Mouse (Mus musculus): ENCODE measurements around the gene Hs3st3a1. TPM values are rescaled to one million over a fixed set of nuclear protein-coding genes. Genes with fewer than 3 reads are reported as not detected.

The Hs3st3a1 gene
- polyA plus RNA-seq, 1 experiment from 2014 or later: 2.6 TPM

DNA sequence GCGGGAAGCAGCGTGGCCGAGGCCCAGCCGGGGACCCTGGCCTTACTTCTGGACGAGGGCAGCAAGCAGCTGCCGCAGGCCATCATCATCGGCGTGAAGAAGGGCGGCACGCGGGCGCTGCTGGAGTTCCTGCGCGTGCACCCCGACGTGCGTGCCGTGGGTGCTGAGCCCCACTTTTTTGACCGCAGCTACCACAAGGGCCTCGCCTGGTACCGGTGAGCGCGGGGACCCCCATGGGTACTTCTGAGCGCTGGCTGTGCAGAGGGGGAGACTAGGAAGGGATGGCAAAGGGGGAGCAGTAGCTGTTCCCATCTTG is 1.2 kb downstream of the Hs3st3a1 start, which contains the start of gene F930015N05Rik:
Gene F930015N05Rik (minus strand): TSS at position 242 of the 316 bp plus-strand sequence.
- 0% methylated on average over 24 of the region's 24 CpGs for WGBS
- H3K9ac ChIP-seq (replicated peaks; ENCODE audit: low read length): peak within 1 kb of the TSS; percentile 70
- H3K4me2 ChIP-seq (ENCODE audit: low read length): peak within 1 kb of the TSS; percentile 100
- peak within 1 kb of the TSS; percentile 55 for H3K4me3 ChIP-seq (replicated peaks; ENCODE audit: low read depth, low read length)
- no peaks in the 10 kb centered on the region for H3K36me3 ChIP-seq (ENCODE audit: control insufficient read depth, insufficient read depth, low read length)
- peak within 1 kb of the TSS; percentile 68 for H3K27ac ChIP-seq (replicated peaks; ENCODE audit: low read depth, low read length)
- H3K9me3 ChIP-seq (ENCODE audit: control insufficient read depth, low read length): no peaks in the 10 kb centered on the region
- 0 out of 2 replicates have a peak, but pooled peaks have one; percentile 35 for ATAC-seq (ENCODE audit: low FRiP score, low TSS enrichment)
- DNase-seq: no peak
- peaks cover 11% of the 10 kb centered on the region; the same call in 1 of the 2 replicates for H3K4me1 ChIP-seq (ENCODE audit: control insufficient read depth, insufficient read depth, low read length)
- no peaks in the 10 kb centered on the region for H3K27me3 ChIP-seq (ENCODE audit: control insufficient read depth, insufficient read depth, low read length)

DNA sequence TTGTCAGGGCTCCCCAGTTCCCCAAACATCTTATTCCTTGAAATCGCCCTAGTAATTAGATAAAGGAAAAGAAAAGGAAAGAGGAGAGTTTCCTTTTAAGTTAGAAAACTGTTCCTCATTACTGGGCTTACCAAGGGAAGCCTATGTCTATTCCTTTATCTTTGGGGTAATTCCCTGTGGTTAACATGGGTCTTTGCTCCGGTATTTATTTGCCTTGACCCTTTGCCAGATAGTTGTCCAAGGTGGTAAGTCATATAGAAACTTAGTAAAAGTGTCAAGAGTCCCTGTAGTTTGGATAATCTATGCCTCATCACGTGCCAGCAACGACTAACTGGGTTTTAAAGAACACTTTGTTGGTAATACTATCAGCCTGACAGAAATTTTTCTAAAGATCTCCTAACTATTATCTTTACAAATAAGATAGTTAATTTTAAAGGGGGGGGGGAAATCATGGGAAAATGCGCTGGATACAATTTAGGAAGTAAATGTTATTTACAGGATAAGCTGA is 1.7 kb downstream of the Hs3st3a1 start:
- peak; percentile 8 for DNase-seq
- Histone ChIP-seq H3K27ac (replicated peaks; ENCODE audit: low read depth, low read length) (no peak overlapping the region), H3K9me3 (ENCODE audit: control insufficient read depth, low read length) (no peaks in the 10 kb centered on the region), H3K4me1 (ENCODE audit: control insufficient read depth, insufficient read depth, low read length) (peaks cover 11% of the 10 kb centered on the region; the same call in 1 of the 2 replicates), H3K36me3 (ENCODE audit: control insufficient read depth, insufficient read depth, low read length) (no peaks in the 10 kb centered on the region), H3K27me3 (ENCODE audit: control insufficient read depth, insufficient read depth, low read length) (no peaks in the 10 kb centered on the region), H3K4me3 (replicated peaks; ENCODE audit: low read depth, low read length) (peak overlapping the region; percentile 55), H3K9ac (replicated peaks; ENCODE audit: low read length) (peak overlapping the region; percentile 70), H3K4me2 (ENCODE audit: low read length) (peak overlapping the region; percentile 100)
- WGBS: 21% methylated on average over 5 of the region's 5 CpGs
- ATAC-seq (ENCODE audit: low FRiP score, low TSS enrichment): no peak

DNA sequence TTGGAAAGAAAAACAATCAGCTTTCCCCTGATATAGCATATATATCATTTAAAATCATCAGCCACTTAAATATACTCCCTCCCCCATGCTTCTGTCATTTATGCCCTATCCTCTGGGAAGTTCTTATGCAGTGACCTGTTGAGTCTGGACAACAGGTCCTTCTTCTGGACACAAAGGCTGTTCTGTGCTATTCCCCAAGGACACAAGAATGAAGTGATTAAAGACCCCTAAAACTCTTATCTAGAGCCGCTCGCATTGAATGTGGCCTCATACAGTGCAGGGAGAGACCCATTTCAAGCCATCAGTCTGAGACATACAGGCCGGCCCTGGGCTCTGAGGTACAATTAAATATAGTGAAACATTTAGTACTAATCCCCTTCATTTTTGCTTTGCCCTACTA is 2.6 kb downstream of the Hs3st3a1 start:
- Histone ChIP-seq H3K4me3 (replicated peaks; ENCODE audit: low read depth, low read length) (no peak overlapping the region), H3K27me3 (ENCODE audit: control insufficient read depth, insufficient read depth, low read length) (no peaks in the 10 kb centered on the region), H3K9ac (replicated peaks; ENCODE audit: low read length) (no peak overlapping the region), H3K4me2 (ENCODE audit: low read length) (peak overlapping the region; percentile 100), H3K27ac (replicated peaks; ENCODE audit: low read depth, low read length) (no peak overlapping the region), H3K4me1 (ENCODE audit: control insufficient read depth, insufficient read depth, low read length) (peaks cover 11% of the 10 kb centered on the region; the same call in 1 of the 2 replicates), H3K36me3 (ENCODE audit: control insufficient read depth, insufficient read depth, low read length) (no peaks in the 10 kb centered on the region), H3K9me3 (ENCODE audit: control insufficient read depth, low read length) (no peaks in the 10 kb centered on the region)
- WGBS: 25% methylated on average over 3 of the region's 3 CpGs
- ATAC-seq (ENCODE audit: low FRiP score, low TSS enrichment): no peak
- peak; percentile 21 for DNase-seq

DNA sequence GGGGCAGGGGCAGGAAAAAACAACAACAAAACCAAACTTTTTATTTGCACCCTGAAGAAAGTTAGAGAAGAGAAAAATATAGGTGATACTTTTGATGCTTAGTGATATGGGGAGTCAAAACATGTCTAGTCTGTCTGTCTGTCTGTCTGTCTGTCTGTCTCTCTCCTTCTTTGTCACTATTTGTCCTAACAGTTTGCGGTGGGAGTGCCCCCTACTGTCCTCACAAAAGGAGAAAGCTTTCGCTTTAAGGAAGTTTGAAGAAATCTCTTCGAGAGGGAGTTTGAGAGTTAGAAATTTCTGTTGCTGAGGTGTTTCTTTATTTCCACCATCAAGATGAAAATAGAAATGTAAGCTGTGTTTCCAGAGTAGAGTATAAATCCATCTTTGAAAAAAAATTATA is 3.8 kb downstream of the Hs3st3a1 start:
- no peaks in the 10 kb centered on the region for H3K9me3 ChIP-seq (ENCODE audit: control insufficient read depth, low read length)
- H3K4me3 ChIP-seq (replicated peaks; ENCODE audit: low read depth, low read length): no peak overlapping the region
- H3K27me3 ChIP-seq (ENCODE audit: control insufficient read depth, insufficient read depth, low read length): no peaks in the 10 kb centered on the region
- H3K36me3 ChIP-seq (ENCODE audit: control insufficient read depth, insufficient read depth, low read length): no peaks in the 10 kb centered on the region
- peak overlapping the region; percentile 22; the same call in 1 of the 2 replicates for H3K4me2 ChIP-seq (ENCODE audit: low read length)
- H3K27ac ChIP-seq (replicated peaks; ENCODE audit: low read depth, low read length): no peak overlapping the region
- H3K9ac ChIP-seq (replicated peaks; ENCODE audit: low read length): no peak overlapping the region
- WGBS: 19% methylated on average over 3 of the region's 3 CpGs
- peaks cover 11% of the 10 kb centered on the region; the same call in 1 of the 2 replicates for H3K4me1 ChIP-seq (ENCODE audit: control insufficient read depth, insufficient read depth, low read length)
- DNase-seq (peak; percentile 45), ATAC-seq (ENCODE audit: low FRiP score, low TSS enrichment) (no peak)

DNA sequence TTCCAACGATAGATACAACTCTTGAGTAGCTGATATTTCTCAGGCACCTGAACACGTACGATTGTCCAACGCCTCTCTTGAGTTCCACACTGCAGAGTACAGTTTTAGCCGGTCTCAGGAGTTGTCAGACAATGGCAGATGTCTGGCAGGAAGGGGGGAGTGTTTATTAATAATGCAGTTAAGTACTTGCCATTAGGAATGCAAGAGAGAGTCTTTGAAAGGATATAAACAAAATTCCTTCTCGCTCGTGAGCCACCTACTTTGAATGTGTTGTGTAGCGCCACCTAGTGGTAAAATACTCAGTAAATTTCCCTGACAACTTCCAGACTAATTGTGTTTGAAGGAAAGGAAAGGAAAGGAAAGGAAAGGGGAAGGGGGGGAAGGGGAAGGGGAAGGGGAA is 7.0 kb downstream of the Hs3st3a1 start:
- H3K9me3 ChIP-seq (ENCODE audit: control insufficient read depth, low read length): no peaks in the 10 kb centered on the region
- no peak overlapping the region for H3K27ac ChIP-seq (replicated peaks; ENCODE audit: low read depth, low read length)
- no peak overlapping the region for H3K9ac ChIP-seq (replicated peaks; ENCODE audit: low read length)
- no peak for ATAC-seq (ENCODE audit: low FRiP score, low TSS enrichment)
- H3K4me1 ChIP-seq (ENCODE audit: control insufficient read depth, insufficient read depth, low read length): no peaks in the 10 kb centered on the region
- no peak overlapping the region for H3K4me3 ChIP-seq (replicated peaks; ENCODE audit: low read depth, low read length)
- no peaks in the 10 kb centered on the region for H3K36me3 ChIP-seq (ENCODE audit: control insufficient read depth, insufficient read depth, low read length)
- no peaks in the 10 kb centered on the region for H3K27me3 ChIP-seq (ENCODE audit: control insufficient read depth, insufficient read depth, low read length)
- DNase-seq: peak; percentile 94
- H3K4me2 ChIP-seq (ENCODE audit: low read length): peak overlapping the region; percentile 29; the same call in 1 of the 2 replicates
- 30% methylated on average over 8 of the region's 8 CpGs for WGBS

DNA sequence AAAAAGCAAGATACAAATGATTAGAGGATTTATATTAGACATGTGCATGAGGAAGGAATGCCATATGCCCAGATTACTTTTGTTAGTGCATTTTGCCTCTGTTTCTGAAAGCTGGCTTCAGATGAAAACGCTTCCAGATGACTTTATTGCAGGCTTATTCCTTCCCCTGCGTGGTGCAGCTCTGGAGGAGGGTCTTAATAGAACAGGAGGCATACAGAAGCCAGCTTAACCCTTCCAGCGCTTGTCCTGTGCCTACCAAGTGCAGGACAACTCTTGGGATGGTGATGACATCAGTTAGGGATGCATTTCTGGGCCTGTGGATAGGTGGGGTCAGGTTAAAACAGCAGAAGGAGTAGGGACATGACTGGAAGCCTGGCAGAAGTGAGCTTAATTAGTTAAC is 7.6 kb downstream of the Hs3st3a1 start:
- no peak for DNase-seq
- H3K27ac ChIP-seq (replicated peaks; ENCODE audit: low read depth, low read length): no peak overlapping the region
- WGBS: 44% methylated on average over 3 of the region's 3 CpGs

DNA sequence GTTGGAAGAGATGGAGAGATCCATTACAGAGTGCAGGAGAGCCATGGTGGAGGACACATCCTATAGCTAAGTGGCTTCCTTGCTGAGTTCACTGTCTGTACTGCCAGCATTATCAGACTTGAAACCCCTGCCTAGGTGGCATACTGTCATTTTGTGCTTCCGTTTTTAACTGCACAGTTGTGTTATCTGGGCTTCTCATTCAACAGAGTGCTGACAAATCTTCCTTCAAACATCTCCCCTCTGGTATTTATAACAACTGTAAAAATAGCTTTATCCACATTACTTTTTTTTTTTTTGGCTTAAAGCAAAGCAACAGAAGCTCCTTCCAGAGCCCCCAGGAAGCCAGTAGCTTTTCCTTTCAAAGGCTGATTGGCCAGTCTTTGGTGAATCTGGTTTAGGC is 10.1 kb downstream of the Hs3st3a1 start:
- Histone ChIP-seq H3K4me3 (replicated peaks; ENCODE audit: low read depth, low read length) (no peak overlapping the region), H3K36me3 (ENCODE audit: control insufficient read depth, insufficient read depth, low read length) (no peaks in the 10 kb centered on the region), H3K4me2 (ENCODE audit: low read length) (no peak overlapping the region), H3K9ac (replicated peaks; ENCODE audit: low read length) (no peak overlapping the region), H3K4me1 (ENCODE audit: control insufficient read depth, insufficient read depth, low read length) (no peaks in the 10 kb centered on the region), H3K27me3 (ENCODE audit: control insufficient read depth, insufficient read depth, low read length) (no peaks in the 10 kb centered on the region), H3K9me3 (ENCODE audit: control insufficient read depth, low read length) (no peaks in the 10 kb centered on the region), H3K27ac (replicated peaks; ENCODE audit: low read depth, low read length) (no peak overlapping the region)
- no peak for DNase-seq
- WGBS: 93% methylated on average over 1 of the region's 1 CpGs
- no peak for ATAC-seq (ENCODE audit: low FRiP score, low TSS enrichment)

More for the DNA sequence above, 7.6 kb downstream of the Hs3st3a1 start:
- H3K9ac ChIP-seq (replicated peaks; ENCODE audit: low read length): no peak overlapping the region
- H3K9me3 ChIP-seq (ENCODE audit: control insufficient read depth, low read length): no peaks in the 10 kb centered on the region
- no peaks in the 10 kb centered on the region for H3K36me3 ChIP-seq (ENCODE audit: control insufficient read depth, insufficient read depth, low read length)
- H3K27me3 ChIP-seq (ENCODE audit: control insufficient read depth, insufficient read depth, low read length): no peaks in the 10 kb centered on the region
- no peak for ATAC-seq (ENCODE audit: low FRiP score, low TSS enrichment)
- no peak overlapping the region for H3K4me3 ChIP-seq (replicated peaks; ENCODE audit: low read depth, low read length)
- H3K4me1 ChIP-seq (ENCODE audit: control insufficient read depth, insufficient read depth, low read length): no peaks in the 10 kb centered on the region
- H3K4me2 ChIP-seq (ENCODE audit: low read length): no peak overlapping the region

DNA sequence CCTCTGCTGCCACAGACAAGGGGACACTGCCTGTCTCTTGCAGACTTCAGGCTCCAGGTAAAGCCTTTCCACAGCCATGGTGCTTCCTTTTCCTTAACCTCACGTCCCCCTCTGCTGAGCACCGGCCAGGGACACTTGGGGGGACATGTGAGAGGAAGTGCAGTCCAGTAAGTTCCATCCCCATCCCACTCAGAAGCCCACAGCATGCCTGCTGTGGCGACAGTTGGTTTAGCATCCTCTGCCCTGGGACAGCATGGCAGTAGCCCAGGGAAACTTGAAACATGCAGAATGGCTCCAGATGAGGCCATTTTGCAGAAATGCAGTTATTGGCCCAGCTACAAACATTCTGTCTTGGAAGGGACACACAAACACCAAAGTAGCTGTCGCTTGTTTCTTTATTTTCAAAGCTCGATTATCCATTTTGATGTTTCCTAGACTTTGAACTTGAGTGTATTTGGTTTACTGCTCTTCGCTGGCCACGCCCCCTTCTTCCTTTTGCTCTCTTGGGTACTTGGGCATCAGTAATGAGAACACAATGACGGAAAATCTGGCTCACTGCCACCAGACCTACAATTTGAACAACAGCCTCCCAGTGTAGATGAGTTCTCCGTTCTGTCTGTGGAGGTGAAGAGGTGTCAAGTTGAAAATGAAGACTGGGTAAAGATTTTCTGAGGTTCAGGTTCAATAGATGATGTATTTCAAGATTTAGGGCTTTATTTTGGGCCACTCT is 13.6 kb downstream of the Hs3st3a1 start:
- no peaks in the 10 kb centered on the region for H3K9me3 ChIP-seq (ENCODE audit: control insufficient read depth, low read length)
- H3K27me3 ChIP-seq (ENCODE audit: control insufficient read depth, insufficient read depth, low read length): no peaks in the 10 kb centered on the region
- WGBS: 75% methylated on average over 9 of the region's 9 CpGs
- no peak overlapping the region for H3K27ac ChIP-seq (replicated peaks; ENCODE audit: low read depth, low read length)
- no peak overlapping the region for H3K4me3 ChIP-seq (replicated peaks; ENCODE audit: low read depth, low read length)
- no peak overlapping the region for H3K9ac ChIP-seq (replicated peaks; ENCODE audit: low read length)
- DNase-seq: peak; percentile 75
- no peaks in the 10 kb centered on the region for H3K4me1 ChIP-seq (ENCODE audit: control insufficient read depth, insufficient read depth, low read length)
- no peak overlapping the region for H3K4me2 ChIP-seq (ENCODE audit: low read length)
- no peaks in the 10 kb centered on the region for H3K36me3 ChIP-seq (ENCODE audit: control insufficient read depth, insufficient read depth, low read length)
- ATAC-seq (ENCODE audit: low FRiP score, low TSS enrichment): no peak

DNA sequence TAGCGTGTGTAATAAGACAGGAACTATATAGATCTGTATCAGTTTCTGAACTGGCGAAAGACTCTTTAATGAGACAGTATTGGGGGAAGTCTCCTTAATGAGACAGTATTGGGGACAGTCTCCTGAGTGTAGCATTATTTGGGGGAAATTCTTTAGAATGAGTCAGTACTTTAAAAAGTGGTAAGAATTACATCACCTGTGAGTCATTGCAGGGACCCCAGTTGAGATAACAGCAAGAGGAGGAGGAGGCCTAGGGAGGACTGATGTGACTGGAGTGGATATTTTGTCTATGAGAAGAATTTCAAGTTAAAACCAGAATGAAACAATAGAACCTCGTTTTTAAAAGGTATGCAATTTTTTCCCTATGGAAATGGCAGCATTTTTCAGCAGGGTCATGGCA is 26.6 kb downstream of the Hs3st3a1 start:
- H3K27ac ChIP-seq (replicated peaks; ENCODE audit: low read depth, low read length): no peak overlapping the region
- no peaks in the 10 kb centered on the region for H3K9me3 ChIP-seq (ENCODE audit: control insufficient read depth, low read length)
- no peak overlapping the region for H3K4me2 ChIP-seq (ENCODE audit: low read length)
- no peak for ATAC-seq (ENCODE audit: low FRiP score, low TSS enrichment)
- WGBS: 82% methylated on average over 3 of the region's 3 CpGs
- H3K36me3 ChIP-seq (ENCODE audit: control insufficient read depth, insufficient read depth, low read length): no peaks in the 10 kb centered on the region
- no peak for DNase-seq
- no peaks in the 10 kb centered on the region for H3K27me3 ChIP-seq (ENCODE audit: control insufficient read depth, insufficient read depth, low read length)
- H3K4me3 ChIP-seq (replicated peaks; ENCODE audit: low read depth, low read length): no peak overlapping the region
- H3K9ac ChIP-seq (replicated peaks; ENCODE audit: low read length): no peak overlapping the region
- no peaks in the 10 kb centered on the region for H3K4me1 ChIP-seq (ENCODE audit: control insufficient read depth, insufficient read depth, low read length)
